Mouse (Mus musculus): ENCODE measurements around the gene Mars. TPM values are rescaled to one million over a fixed set of nuclear protein-coding genes. Genes with fewer than 3 reads are reported as not detected.

Mars gene
- polyA plus RNA-seq, 1 experiment = 81.9 TPM

GRCm38 (mm10) chr10:127264336-127264735, 47.2 kb downstream of the Mars start:
- TF ChIP-seq GATA1 (IDR thresholded peaks at IDR 0.05; ENCODE audit: low read length) = no peak

GRCm38 (mm10) chr10:127263631-127264030, 48.0 kb downstream of the Mars start:
- no peak for TF ChIP-seq GATA1 (IDR thresholded peaks at IDR 0.05; ENCODE audit: low read length)

GRCm38 (mm10) chr10:127262548-127263398, 48.8 kb downstream of the Mars start, which contains the start of gene Kif5a:
Kif5a (minus strand) TSS chr10:127263348.
- no peak for TF ChIP-seq GATA1 (IDR thresholded peaks at IDR 0.05; ENCODE audit: low read length)

GRCm38 (mm10) chr10:127261706-127262547, 49.7 kb downstream of the Mars start:
- TF ChIP-seq GATA1 (IDR thresholded peaks at IDR 0.05; ENCODE audit: low read length) = no peak

GRCm38 (mm10) chr10:127258489-127258888, 53.1 kb downstream of the Mars start:
- no peak for TF ChIP-seq GATA1 (IDR thresholded peaks at IDR 0.05; ENCODE audit: low read length)

GRCm38 (mm10) chr10:127257790-127258189, 53.8 kb downstream of the Mars start:
- TF ChIP-seq GATA1 (IDR thresholded peaks at IDR 0.05; ENCODE audit: low read length) = no peak

- no peak for TF ChIP-seq GATA1 (IDR thresholded peaks at IDR 0.05; ENCODE audit: low read length)
Observed at GRCm38 (mm10) chr10:127255625-127256345, 55.8 kb downstream of the Mars start.

- no peak for TF ChIP-seq GATA1 (IDR thresholded peaks at IDR 0.05; ENCODE audit: low read length)
Observed at GRCm38 (mm10) chr10:127250810-127251209, 60.8 kb downstream of the Mars start.

Other genes starting within 250 kb of the Mars start
- gene Cdk4, start 248.3 kb downstream of the Mars start, polyA plus RNA-seq (2012) = 1,725 and 2,105 TPM in 2 replicates
- 33.1 and 45.9 TPM in 2 replicates for gene Tspan31, start 241.5 kb downstream of the Mars start, polyA plus RNA-seq (2012)
- gene Agap2, start 236.5 kb downstream of the Mars start, polyA plus RNA-seq (2012) = 0.14 and 0.28 TPM in 2 replicates
- 104 and 109 TPM in 2 replicates for gene Os9, start 190.7 kb downstream of the Mars start, polyA plus RNA-seq (2012)
- gene B4galnt1, start 146.6 kb downstream of the Mars start, polyA plus RNA-seq (2012) = 143 and 205 TPM in 2 replicates
- gene Slc26a10, start 131.1 kb downstream of the Mars start, polyA plus RNA-seq (2012) = 0.33 and 0.66 TPM in 2 replicates
- 61.8 and 77.7 TPM in 2 replicates for gene Arhgef25, start 121.7 kb downstream of the Mars start, polyA plus RNA-seq (2012)
- gene Dtx3, start 116.1 kb downstream of the Mars start, polyA plus RNA-seq (2012) = 129 and 155 TPM in 2 replicates
- 78.0 and 80.6 TPM in 2 replicates for gene Pip4k2c, start 100.2 kb downstream of the Mars start, polyA plus RNA-seq (2012)
- 0.23 and 0.32 TPM in 2 replicates for gene Kif5a, start 48.4 kb downstream of the Mars start, polyA plus RNA-seq (2012)
- gene Dctn2, start 45.4 kb downstream of the Mars start, polyA plus RNA-seq (2012) = 172 and 175 TPM in 2 replicates
- 225 and 300 TPM in 2 replicates for gene Mbd6, start 22.8 kb downstream of the Mars start, polyA plus RNA-seq (2012)
- 21.2 and 32.2 TPM in 2 replicates for gene Arhgap9, start 10.2 kb upstream of the Mars start, polyA plus RNA-seq (2012)
- gene Gli1, start 30.2 kb upstream of the Mars start, polyA plus RNA-seq (2012) = 0.05 and 0.06 TPM in 2 replicates
- gene Inhbe, start 42.6 kb upstream of the Mars start, polyA plus RNA-seq (2012) = not detected in 2 replicates
- gene Inhbc, start 58.6 kb upstream of the Mars start, polyA plus RNA-seq (2012) = not detected in 2 replicates
- gene R3hdm2, start 68.5 kb upstream of the Mars start, polyA plus RNA-seq (2012) = 79.9 and 87.4 TPM in 2 replicates
- gene Stac3, start 189.9 kb upstream of the Mars start, polyA plus RNA-seq (2012) = 0.10 and 0.22 TPM in 2 replicates
- gene Ndufa4l2, start 203.2 kb upstream of the Mars start, polyA plus RNA-seq (2012) = 530 and 621 TPM in 2 replicates
- gene Shmt2, start 210.7 kb upstream of the Mars start, polyA plus RNA-seq (2012) = 613 and 703 TPM in 2 replicates
- gene Nxph4, start 222.8 kb upstream of the Mars start, polyA plus RNA-seq (2012) = 0.25 and 0.33 TPM in 2 replicates